ENCODE assay signal across 7 mouse cellular contexts in the genomic region with DNA sequence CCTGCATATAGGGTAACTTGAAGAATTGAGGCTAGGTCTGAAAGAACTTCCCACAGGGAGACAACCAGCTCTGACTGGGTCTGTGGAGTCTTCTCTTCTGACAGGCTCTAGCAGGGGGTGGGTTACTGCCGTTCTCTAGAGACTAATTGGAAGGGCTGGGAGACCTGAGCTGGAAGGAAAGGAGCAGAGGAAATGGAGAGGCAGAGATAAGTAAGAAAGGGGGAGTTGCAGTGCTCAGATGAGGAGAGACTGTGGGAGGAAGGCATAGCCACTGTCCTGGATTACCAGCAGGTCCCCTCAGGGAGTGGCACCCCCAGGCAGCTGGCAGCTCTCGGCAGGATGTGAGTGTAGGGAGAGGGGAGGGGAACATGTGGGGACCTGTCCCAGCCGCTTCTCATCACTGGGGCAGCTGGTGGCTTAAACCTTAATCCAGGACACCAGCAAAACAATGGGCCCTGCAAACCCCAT. TPM values are rescaled to one million over a fixed set of nuclear protein-coding genes. Genes with fewer than 3 reads are reported as not detected.
DNase-seq lines count a peak whose midpoint lies in the region; ATAC-seq lines count a peak whose summit lies in the region.

No protein-coding gene starts in this region.

- no peak for ATAC-seq in megakaryocyte, adult 5-6 weeks (ENCODE audit: poor library complexity, severe bottlenecking)
- no peak for ATAC-seq in intestine, embryonic 14.5 days (replicated peaks; ENCODE audit: low FRiP score, low TSS enrichment, low read depth)
- ATAC-seq in granulocyte monocyte progenitor cell, adult 5-6 weeks (replicated peaks; ENCODE audit: poor library complexity, severe bottlenecking), result no peak

- 0 out of 2 replicates have a peak overlapping the region, but pooled peaks have one; percentile 57 for H3K9ac ChIP-seq in intestine, embryonic 14.5 days (ENCODE audit: low read length)

- peak overlapping the region; percentile 77 for H3K27ac ChIP-seq in intestine, embryonic 14.5 days (ENCODE audit: low read depth)

- peak overlapping the region; percentile 97 for H3K4me3 ChIP-seq in megakaryocyte, embryonic 14.5 days (replicated peaks)
- peak overlapping the region; percentile 58 for H3K4me3 ChIP-seq in intestine, embryonic 14.5 days (ENCODE audit: low read depth, low read length)

- WGBS in intestine, embryonic 14.5 days, result 19% methylated on average over 3 of the region's 3 CpGs

- H3K36me3 ChIP-seq in megakaryocyte, embryonic 14.5 days (replicated peaks; ENCODE audit: low read length), result peaks cover 55% of the 10 kb centered on the region
- peaks cover 28% of the 10 kb centered on the region for H3K36me3 ChIP-seq in intestine, embryonic 14.5 days (ENCODE audit: control insufficient read depth, insufficient read depth, low read length)

- peak; percentile 44 for DNase-seq in c-Kit-negative CD71-positive TER-119-positive erythroid progenitor cells, embryonic 14.5 days (ENCODE audit: low read depth, low spot score)
- DNase-seq in intestine, embryonic 14.5 days (ENCODE audit: low spot score), result no peak
- DNase-seq in lung, postnatal 36 days, result peak; percentile 49
- no peak for DNase-seq in left cerebral cortex, adult 18-20 months (ENCODE audit: low spot score in 2 of 2)

- H3K9me3 ChIP-seq in megakaryocyte, embryonic 14.5 days, result no peaks in the 10 kb centered on the region
- no peaks in the 10 kb centered on the region for H3K9me3 ChIP-seq in intestine, embryonic 14.5 days (ENCODE audit: control insufficient read depth, low read length)

- no peaks in the 10 kb centered on the region for H3K27me3 ChIP-seq in megakaryocyte, embryonic 14.5 days (replicated peaks)
- no peaks in the 10 kb centered on the region for H3K27me3 ChIP-seq in intestine, embryonic 14.5 days (replicated peaks; ENCODE audit: control insufficient read depth, insufficient read depth, low read length)

- H3K4me1 ChIP-seq in megakaryocyte, embryonic 14.5 days, result peaks cover 100% of the 10 kb centered on the region
- H3K4me1 ChIP-seq in intestine, embryonic 14.5 days (replicated peaks; ENCODE audit: control insufficient read depth, insufficient read depth, low read length), result peaks cover 50% of the 10 kb centered on the region

- peak overlapping the region; percentile 61 for H3K4me2 ChIP-seq in intestine, embryonic 14.5 days (ENCODE audit: low read length)

RNA-seq across cellular contexts. Expression of gene Arhgap23, which starts 26.4 kb away (rescaled TPM):
- 85.6 and 94.5 TPM in 2 replicates for polyA plus RNA-seq in megakaryocyte, embryonic 14.5 days (2012; ENCODE audit: insufficient read depth, low replicate concordance)
- 7.7 and 9.8 TPM in 2 replicates for total RNA-seq in megakaryocyte, adult 5-6 weeks (2015)
- 5.8 and 9.4 TPM in 2 replicates for total RNA-seq in megakaryocyte, adult 5-6 weeks (2017)
- polyA plus RNA-seq in intestine, embryonic 14.5 days (2014; fragmentation: Nextera tagmentation; extraction: Ambion mirVana), result 5.0 and 5.1 TPM in 2 replicates
- 10 to 100 TPM; 66.5 to 75.0 TPM for total RNA-seq in left cerebral cortex, adult 18-20 months (2021)
- 9.7 and 13.0 TPM in 2 replicates for total RNA-seq in granulocyte monocyte progenitor cell, adult 5-6 weeks (2014; fragmentation: Nextera tagmentation)
- total RNA-seq in granulocyte monocyte progenitor cell, adult 5-6 weeks (2017), result 3.4 and 4.0 TPM in 2 replicates

RNA-seq across cellular contexts. Expression of gene 4933428G20Rik, which starts 58.4 kb away (rescaled TPM):
- polyA plus RNA-seq in megakaryocyte, embryonic 14.5 days (2012; ENCODE audit: insufficient read depth, low replicate concordance), result not detected in 2 replicates
- total RNA-seq in megakaryocyte, adult 5-6 weeks (2015), result not detected in 2 replicates
- not detected in 2 replicates for total RNA-seq in megakaryocyte, adult 5-6 weeks (2017)
- 0.12 TPM in 2 replicates for polyA plus RNA-seq in intestine, embryonic 14.5 days (2014; fragmentation: Nextera tagmentation; extraction: Ambion mirVana)
- not detected for total RNA-seq in left cerebral cortex, adult 18-20 months (2021)
- total RNA-seq in granulocyte monocyte progenitor cell, adult 5-6 weeks (2014; fragmentation: Nextera tagmentation), result not detected in 2 replicates
- 0.22 TPM in 1 of 2 replicates, not detected in the other for total RNA-seq in granulocyte monocyte progenitor cell, adult 5-6 weeks (2017)

Comparison
In these comparisons a context has a peak if more than half of its experiments do, and no peak if none do; other contexts are left out.
1. DNase-seq: peak in c-Kit-negative CD71-positive TER-119-positive erythroid progenitor cells, embryonic 14.5 days (single experiment) and lung, postnatal 36 days (single experiment); none in intestine, embryonic 14.5 days (single experiment) and left cerebral cortex, adult 18-20 months (0 of 2).
2. RNA of gene Arhgap23, which starts 26.4 kb away (total RNA-seq): 66.5 to 75.0 TPM in left cerebral cortex, adult 18-20 months; 3.4 to 13.0 TPM in granulocyte monocyte progenitor cell, adult 5-6 weeks and 5.8 to 9.8 TPM in megakaryocyte, adult 5-6 weeks; every median in the first group is over 4 times any median in the second.